Mouse (Mus musculus): ENCODE data around the gene Smarca2.

Smarca2 gene

DNA sequence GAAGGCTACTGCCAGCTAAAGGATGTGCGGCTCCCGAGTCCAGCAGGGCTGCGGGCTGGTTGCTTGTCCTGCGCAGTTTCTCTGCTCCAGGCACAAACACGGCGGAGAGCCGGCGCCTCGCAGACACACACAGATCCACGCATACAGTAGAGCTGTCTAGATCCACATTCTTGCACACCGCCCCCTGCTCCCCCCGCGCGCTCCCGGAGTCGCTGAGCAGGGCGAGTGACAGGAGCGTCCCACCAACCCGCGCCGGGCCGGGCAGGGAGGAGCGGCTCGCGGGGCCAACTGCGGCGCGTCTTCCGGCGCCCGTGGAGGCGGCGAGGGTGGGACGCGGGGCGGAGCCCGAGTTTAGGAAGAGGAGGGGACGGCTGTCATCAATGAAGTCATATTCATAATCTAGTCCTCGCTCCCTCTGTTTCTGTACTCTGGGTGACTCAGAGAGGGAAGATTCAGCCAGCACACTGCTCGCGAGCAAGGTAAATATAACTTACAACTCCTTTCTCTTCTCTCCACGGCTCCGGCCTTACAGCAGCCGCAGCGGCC, at the start of gene Smarca2:
TSS of gene Smarca2 (plus strand) at position 296 of the 546 bp plus-strand sequence.
- no peak for DNase-seq (ENCODE audit: low read depth, low spot score)

DNA sequence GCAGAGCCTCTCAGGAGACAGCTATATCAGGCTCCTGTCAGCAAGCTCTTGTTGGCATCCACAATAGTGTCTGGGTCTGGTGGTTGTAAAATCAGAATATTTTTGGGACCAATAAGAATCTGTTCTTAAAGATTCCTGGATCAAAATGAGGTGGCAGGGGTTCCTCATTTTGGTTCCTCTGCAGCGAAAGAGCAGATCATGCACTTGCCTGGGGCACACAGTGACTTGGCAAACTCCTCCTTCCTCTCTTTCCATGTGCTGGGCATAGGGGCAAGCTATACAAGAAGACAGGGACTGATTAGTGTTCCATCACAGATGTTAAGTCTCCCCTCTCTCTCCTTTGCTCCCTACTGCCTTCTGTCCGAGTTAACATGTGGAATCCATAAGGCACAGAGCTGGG, 40.0 kb upstream of the Smarca2 start:
- DNase-seq (ENCODE audit: low read depth, low spot score), result no peak

DNA sequence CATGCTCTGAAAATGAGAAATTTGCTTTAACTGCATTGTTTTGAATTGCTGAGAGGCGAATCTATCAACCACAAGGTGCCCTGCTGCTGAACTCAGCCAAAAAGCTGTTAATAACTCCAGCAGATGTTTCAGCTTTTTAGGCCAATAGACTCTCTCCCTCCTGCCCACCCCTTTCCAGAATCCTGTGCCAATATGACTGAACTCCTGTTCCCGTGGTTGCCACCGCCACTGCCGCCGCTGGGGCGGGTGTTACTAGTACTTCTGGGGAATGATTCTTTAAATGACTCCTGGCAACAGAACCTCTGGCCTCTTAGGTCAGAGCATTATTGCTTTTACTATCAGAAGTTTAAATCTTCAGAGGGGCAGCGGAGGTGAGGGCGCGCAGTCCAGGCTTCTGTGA, 38.7 kb upstream of the Smarca2 start:
- DNase-seq (ENCODE audit: low read depth, low spot score), result no peak

GRCm38 (mm10) chr19:26568236-26568635, 36.6 kb upstream of the Smarca2 start:
- DNase-seq (ENCODE audit: low read depth, low spot score), result no peak

GRCm38 (mm10) chr19:26568941-26569340, 35.9 kb upstream of the Smarca2 start:
- DNase-seq (ENCODE audit: low read depth, low spot score), result no peak

DNA sequence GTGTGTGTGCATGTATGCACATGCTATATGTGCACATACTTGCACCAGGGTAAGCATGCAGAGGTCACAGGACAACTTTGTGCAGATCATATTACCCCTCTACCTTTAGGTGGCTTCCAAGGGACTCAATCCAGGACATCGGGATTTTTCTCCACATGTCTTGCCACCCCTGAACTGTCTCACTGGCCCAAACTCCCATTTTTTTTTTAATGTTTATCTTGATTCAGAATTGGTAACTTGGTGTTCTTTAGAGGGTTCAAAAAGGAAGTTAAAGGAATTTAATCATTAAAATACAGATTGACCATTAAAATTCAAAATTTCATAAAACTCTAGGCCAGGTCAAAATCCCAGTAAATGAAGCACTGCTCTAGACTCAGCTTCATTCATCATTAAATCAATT, 35.4 kb upstream of the Smarca2 start:
- no peak for DNase-seq (ENCODE audit: low read depth, low spot score)

GRCm38 (mm10) chr19:26579645-26580044, 25.2 kb upstream of the Smarca2 start:
- no peak for DNase-seq (ENCODE audit: low read depth, low spot score)

DNA sequence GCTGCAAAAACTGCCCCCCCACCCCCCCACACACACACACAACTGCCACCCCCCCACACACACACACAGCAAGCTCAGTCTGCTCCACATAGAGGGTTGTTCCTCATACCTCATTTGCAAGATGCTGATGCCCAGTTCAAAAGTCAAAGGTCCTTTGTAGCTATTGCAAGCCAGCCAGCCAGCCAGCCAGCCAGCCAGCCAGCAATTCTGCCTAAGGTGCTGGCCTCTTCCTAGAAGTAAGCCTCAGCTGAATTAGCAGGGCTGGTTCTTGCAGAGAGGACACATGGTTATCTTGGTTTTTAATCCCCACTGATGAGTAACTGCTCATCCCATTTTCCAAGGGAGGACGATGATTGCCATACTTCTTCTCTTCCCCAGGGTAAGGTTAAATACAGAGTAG, 24.8 kb upstream of the Smarca2 start:
- DNase-seq (ENCODE audit: low read depth, low spot score), result no peak

GRCm38 (mm10) chr19:26594661-26595060, 10.2 kb upstream of the Smarca2 start:
- DNase-seq (ENCODE audit: low read depth, low spot score), result no peak

- DNase-seq (ENCODE audit: low read depth, low spot score), result no peak
These were observed 3.4 kb upstream of the Smarca2 start for GRCm38 (mm10) chr19:26601459-26601858.

DNA sequence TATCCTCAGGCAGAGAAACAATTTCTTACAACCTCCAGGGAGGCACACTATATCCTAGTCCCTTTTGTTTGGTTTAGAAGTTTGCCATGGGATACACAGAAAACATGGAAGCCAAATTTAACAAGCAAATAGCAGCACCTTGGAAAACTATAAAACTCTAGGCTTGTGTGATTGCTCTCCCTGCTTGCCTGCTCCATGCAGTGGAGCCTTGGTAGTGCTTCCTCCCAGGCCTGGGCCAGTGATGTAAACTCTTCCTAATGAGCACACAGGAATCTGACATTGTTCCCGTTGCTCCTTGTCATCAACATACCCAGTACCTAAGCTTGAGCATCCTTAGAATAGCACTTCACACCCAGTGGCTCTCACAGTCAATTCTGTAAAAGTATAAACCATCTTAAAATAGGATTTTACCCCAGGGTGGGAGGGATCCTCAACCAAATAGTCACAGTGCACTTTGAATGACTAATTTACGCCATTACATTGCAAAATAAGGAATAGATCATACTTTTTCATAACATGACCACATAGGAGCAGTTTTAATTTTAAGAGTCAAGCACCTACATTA, 1.5 kb upstream of the Smarca2 start:
- no peak for DNase-seq (ENCODE audit: low read depth, low spot score)

GRCm38 (mm10) chr19:26603906-26604754, 720 bp upstream of the Smarca2 start:
- no peak for DNase-seq (ENCODE audit: low read depth, low spot score)

- no peak for DNase-seq (ENCODE audit: low read depth, low spot score)
These were observed 829 bp downstream of the Smarca2 start for GRCm38 (mm10) chr19:26605438-26606320.

DNA sequence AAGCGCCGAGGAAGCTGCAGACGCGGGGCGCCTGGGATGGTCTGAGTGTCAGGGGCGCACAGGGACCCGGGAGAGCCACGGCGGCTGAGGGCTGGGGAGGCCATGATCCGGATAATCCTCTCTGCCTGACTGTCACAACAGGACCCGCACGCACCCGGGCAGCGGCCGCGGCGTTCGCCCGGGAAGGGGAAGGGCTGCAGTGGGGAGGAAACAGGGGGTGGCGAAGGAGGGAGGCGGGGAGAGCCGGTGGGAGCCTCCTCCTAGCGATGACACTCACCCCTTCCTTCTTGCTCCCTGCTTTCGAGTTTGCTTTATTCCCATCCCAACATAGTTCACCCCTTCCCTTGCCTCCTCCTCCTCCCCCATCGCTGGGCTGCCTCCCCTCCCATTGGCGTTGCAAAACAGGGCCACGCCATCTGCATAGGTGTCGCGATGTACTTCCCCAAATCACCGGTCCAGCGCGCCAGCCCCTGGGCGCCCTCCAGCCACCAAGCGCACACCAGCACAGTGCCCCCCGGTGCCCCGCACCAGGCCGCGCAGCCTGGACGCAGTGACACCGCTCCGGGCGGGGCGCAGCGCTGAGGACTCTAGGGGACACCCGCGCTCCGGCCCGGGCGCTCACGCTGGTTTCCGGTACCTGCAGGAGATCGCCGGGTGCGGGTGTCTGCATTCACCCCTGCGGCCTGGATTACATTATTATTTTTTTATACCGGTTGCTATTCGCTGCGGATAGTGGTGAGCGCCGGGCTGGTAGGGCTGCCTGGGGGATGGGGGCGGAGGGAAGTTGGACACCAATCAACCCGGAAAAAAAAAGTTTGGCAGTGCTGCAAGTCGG, 1.7 kb downstream of the Smarca2 start:
- no peak for DNase-seq (ENCODE audit: low read depth, low spot score)

GRCm38 (mm10) chr19:26607156-26607536, 2.3 kb downstream of the Smarca2 start:
- no peak for DNase-seq (ENCODE audit: low read depth, low spot score)

DNA sequence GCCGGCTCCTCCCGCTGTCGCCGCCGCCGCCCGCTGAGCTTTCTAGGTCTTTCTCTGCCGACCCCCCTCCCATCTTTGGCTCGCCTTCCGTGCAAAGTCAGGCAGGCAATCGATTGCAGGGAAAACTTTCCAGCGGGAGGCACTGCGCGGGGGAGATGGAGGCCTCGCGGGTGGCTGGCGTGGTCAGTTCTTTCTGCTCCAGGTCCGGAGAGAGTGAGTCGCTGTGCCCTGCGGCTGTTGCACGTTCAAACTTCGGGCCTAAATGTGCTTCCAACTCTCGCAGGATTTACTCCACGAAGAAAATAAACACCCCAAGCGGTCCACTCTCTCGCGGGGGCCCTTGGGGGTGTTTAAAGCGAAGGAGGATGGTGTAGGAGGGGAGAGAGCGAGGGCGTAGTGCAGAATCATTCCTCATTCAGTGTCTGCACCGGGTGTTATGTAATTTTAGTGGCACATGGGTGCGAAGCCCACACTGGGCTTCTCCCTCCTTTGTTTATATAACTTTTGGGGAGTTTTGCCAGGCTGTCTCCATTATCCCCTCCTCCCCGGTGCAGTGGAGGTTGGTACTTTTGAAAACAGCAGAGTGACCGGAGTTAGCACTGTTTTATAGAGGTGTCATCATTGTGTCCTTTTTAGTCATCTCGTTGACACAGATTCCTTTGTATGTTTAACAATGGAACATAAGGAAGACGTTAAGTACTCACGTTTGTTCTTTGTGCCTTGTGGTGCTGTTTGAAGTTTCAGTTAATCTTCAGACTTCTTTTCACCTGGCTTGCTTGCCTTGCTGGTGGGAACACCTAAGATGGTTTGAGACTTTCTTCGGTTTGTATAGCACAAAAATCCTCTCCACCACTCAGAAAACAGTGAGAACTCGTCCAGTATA, 2.9 kb downstream of the Smarca2 start:
- no peak for DNase-seq (ENCODE audit: low read depth, low spot score)

DNA sequence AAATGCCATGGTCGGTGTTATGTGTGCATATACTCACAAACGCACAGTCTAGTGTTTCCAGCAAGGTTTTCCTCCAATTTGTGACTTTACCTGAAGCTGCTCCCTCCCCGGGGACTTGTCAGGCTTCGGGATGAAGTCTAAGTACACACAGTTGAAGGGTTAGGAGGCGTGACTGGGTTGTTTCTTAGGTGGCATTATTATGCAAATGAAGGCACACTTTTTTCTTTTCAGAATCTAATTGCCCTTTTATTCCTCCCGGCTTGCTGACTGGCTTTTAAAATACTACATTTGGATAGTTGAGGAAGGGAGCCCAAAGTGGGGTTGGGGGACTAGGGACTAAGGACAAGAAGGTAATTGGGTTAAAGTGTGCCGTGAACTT, 3.6 kb downstream of the Smarca2 start:
- no peak for DNase-seq (ENCODE audit: low read depth, low spot score)

DNA sequence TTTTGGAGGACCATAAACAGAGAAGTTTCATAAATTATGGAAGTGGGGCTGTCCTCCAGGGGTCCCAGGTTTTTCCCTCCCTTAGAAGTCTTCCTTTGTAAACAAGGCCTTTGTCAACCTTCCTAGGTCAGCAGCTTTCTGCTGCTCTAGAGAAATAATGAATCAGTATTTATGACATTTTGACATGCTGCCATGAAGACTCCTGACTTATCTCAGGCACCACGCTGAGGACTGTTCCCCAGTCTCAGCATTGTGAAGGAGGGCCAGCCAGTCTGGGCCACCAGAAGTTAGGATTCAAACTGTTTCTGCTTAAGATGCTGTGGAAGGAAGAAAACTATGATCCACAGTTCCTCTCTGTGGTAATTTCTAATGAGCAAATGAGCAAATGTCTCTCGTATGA, 4.8 kb downstream of the Smarca2 start:
- DNase-seq (ENCODE audit: low read depth, low spot score), result no peak

GRCm38 (mm10) chr19:26612995-26613394, 8.1 kb downstream of the Smarca2 start:
- DNase-seq (ENCODE audit: low read depth, low spot score), result no peak

GRCm38 (mm10) chr19:26613665-26614064, 8.8 kb downstream of the Smarca2 start:
- DNase-seq (ENCODE audit: low read depth, low spot score), result no peak

Data from c-Kit-negative CD71-positive TER-119-positive erythroid progenitor cells, embryonic 14.5 days (primary cell).